Mouse (Mus musculus) liver, adult 2 months (tissue): ENCODE results near the gene Gm37240.

Experiments
- CTCF ChIP-seq: fragments of 200-500 bp; IDR thresholded peaks from 2 replicates; pipeline ENCODE4 v1.5.1; 2011; ENCODE audit warnings: low read depth, low read length, control low read depth
- POLR2A ChIP-seq: fragments of 200-500 bp; IDR thresholded peaks from 2 replicates; pipeline ENCODE4 v1.6.1; 2011; ENCODE audit warnings: low read length, control low read depth; ENCODE audit not compliant: insufficient read depth; ENCODE audit errors: extremely low read depth

DNA sequence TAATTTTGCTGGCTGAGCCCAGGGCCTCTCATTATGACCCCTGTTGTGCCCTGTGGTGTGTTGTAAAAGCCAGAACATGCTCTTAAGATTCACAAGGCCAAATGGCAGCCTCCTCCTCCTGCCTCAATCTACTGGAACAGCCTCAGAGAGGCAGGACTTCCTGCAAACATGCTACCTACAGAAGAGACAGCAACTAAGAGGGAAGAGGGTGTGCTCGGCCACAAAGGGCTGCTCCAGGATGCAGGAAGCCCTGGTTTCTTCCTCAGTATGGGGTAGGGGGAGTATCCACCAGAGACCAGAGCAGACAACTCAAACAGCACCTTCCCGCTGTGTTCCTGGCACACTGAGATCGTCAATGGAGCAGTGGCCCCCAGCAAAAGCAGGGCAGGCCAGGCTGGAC, 1426.8 kb downstream of the Gm37240 start:
- TF ChIP-seq CTCF: no peak
- no peak for TF ChIP-seq POLR2A
